Mouse (Mus musculus): ENCODE measurements around the gene Nosip. TPM values are rescaled to one million over a fixed set of nuclear protein-coding genes. Genes with fewer than 3 reads are reported as not detected.
"Not testable (repeated sequence)": the region's sequence is repeated elsewhere in the genome, so short reads cannot be mapped to it uniquely, and the experiment has no call there.

The Nosip gene
- polyA plus RNA-seq, 1 experiment, result 12.5 TPM

GRCm38 (mm10) chr7:45019031-45019571, 43.1 kb upstream of the Nosip start:
- no peak overlapping the region for H3K4me3 ChIP-seq (replicated peaks)
- no peaks in the 10 kb centered on the region for H3K9me3 ChIP-seq (ENCODE audit: control insufficient read depth, low read length)
- TF ChIP-seq GATA1 (IDR thresholded peaks at IDR 0.05; ENCODE audit: low read length), result no peak
- no peak for TF ChIP-seq TAL1 (IDR thresholded peaks at IDR 0.05; ENCODE audit: low read length)
- peaks cover 3% of the 10 kb centered on the region for H3K36me3 ChIP-seq (ENCODE audit: control insufficient read depth)
- peaks cover 45% of the 10 kb centered on the region for H3K4me1 ChIP-seq (ENCODE audit: control insufficient read depth)
- peaks cover 39% of the 10 kb centered on the region for H3K27me3 ChIP-seq (ENCODE audit: control insufficient read depth)

GRCm38 (mm10) chr7:45020225-45020624, 42.0 kb upstream of the Nosip start:
- Histone ChIP-seq H3K9me3 (ENCODE audit: control insufficient read depth, low read length) (no peaks in the 10 kb centered on the region), H3K4me1 (ENCODE audit: control insufficient read depth) (peaks cover 44% of the 10 kb centered on the region), H3K36me3 (ENCODE audit: control insufficient read depth) (no peaks in the 10 kb centered on the region), H3K27me3 (ENCODE audit: control insufficient read depth) (peaks cover 39% of the 10 kb centered on the region), H3K4me3 (replicated peaks) (no peak overlapping the region)
- no peak for TF ChIP-seq TAL1 (IDR thresholded peaks at IDR 0.05; ENCODE audit: low read length)
- TF ChIP-seq GATA1 (IDR thresholded peaks at IDR 0.05; ENCODE audit: low read length), result no peak

- not testable (repeated sequence) for H3K4me3 ChIP-seq (replicated peaks); H3K9me3 ChIP-seq (ENCODE audit: control insufficient read depth, low read length)
- H3K27me3 ChIP-seq (ENCODE audit: control insufficient read depth), result peaks cover 31% of the 10 kb centered on the region
- peaks cover 46% of the 10 kb centered on the region for H3K4me1 ChIP-seq (ENCODE audit: control insufficient read depth)
- peaks cover 20% of the 10 kb centered on the region for H3K36me3 ChIP-seq (ENCODE audit: control insufficient read depth)
Observed at GRCm38 (mm10) chr7:45023711-45024110, 38.5 kb upstream of the Nosip start.

- Histone ChIP-seq H3K36me3 (ENCODE audit: control insufficient read depth) (peaks cover 26% of the 10 kb centered on the region), H3K9me3 (ENCODE audit: control insufficient read depth, low read length) (no peaks in the 10 kb centered on the region), H3K27me3 (ENCODE audit: control insufficient read depth) (peaks cover 23% of the 10 kb centered on the region), H3K4me1 (ENCODE audit: control insufficient read depth) (peaks cover 46% of the 10 kb centered on the region), H3K4me3 (replicated peaks) (no peak overlapping the region)
- TF ChIP-seq TAL1 (IDR thresholded peaks at IDR 0.05; ENCODE audit: low read length), result no peak
- TF ChIP-seq GATA1 (IDR thresholded peaks at IDR 0.05; ENCODE audit: low read length), result no peak
Observed at GRCm38 (mm10) chr7:45024281-45025248, 37.7 kb upstream of the Nosip start.

GRCm38 (mm10) chr7:45025601-45026220, 36.5 kb upstream of the Nosip start:
- Histone ChIP-seq H3K4me3 (replicated peaks) (no peak overlapping the region), H3K27me3 (ENCODE audit: control insufficient read depth) (peaks cover 11% of the 10 kb centered on the region), H3K36me3 (ENCODE audit: control insufficient read depth) (peaks cover 38% of the 10 kb centered on the region), H3K9me3 (ENCODE audit: control insufficient read depth, low read length) (no peaks in the 10 kb centered on the region), H3K4me1 (ENCODE audit: control insufficient read depth) (peaks cover 57% of the 10 kb centered on the region)
- TF ChIP-seq TAL1 (IDR thresholded peaks at IDR 0.05; ENCODE audit: low read length) (no peak), GATA1 (IDR thresholded peaks at IDR 0.05; ENCODE audit: low read length) (no peak)

- H3K9me3 ChIP-seq (ENCODE audit: control insufficient read depth, low read length), result no peaks in the 10 kb centered on the region
- H3K27me3 ChIP-seq (ENCODE audit: control insufficient read depth), result peaks cover 6% of the 10 kb centered on the region
- peaks cover 43% of the 10 kb centered on the region for H3K36me3 ChIP-seq (ENCODE audit: control insufficient read depth)
- TF ChIP-seq TAL1 (IDR thresholded peaks at IDR 0.05; ENCODE audit: low read length), result no peak
- no peak for TF ChIP-seq GATA1 (IDR thresholded peaks at IDR 0.05; ENCODE audit: low read length)
- H3K4me1 ChIP-seq (ENCODE audit: control insufficient read depth), result peaks cover 59% of the 10 kb centered on the region
- H3K4me3 ChIP-seq (replicated peaks), result no peak overlapping the region
Observed at GRCm38 (mm10) chr7:45026256-45026655, 36.0 kb upstream of the Nosip start.

- Histone ChIP-seq H3K9me3 (ENCODE audit: control insufficient read depth, low read length) (no peaks in the 10 kb centered on the region), H3K36me3 (ENCODE audit: control insufficient read depth) (peaks cover 53% of the 10 kb centered on the region), H3K27me3 (ENCODE audit: control insufficient read depth) (no peaks in the 10 kb centered on the region), H3K4me3 (replicated peaks) (no peak overlapping the region), H3K4me1 (ENCODE audit: control insufficient read depth) (peaks cover 59% of the 10 kb centered on the region)
- no peak for TF ChIP-seq GATA1 (IDR thresholded peaks at IDR 0.05; ENCODE audit: low read length)
- TF ChIP-seq TAL1 (IDR thresholded peaks at IDR 0.05; ENCODE audit: low read length), result no peak
Observed at GRCm38 (mm10) chr7:45027761-45028160, 34.5 kb upstream of the Nosip start.

- peaks cover 57% of the 10 kb centered on the region for H3K36me3 ChIP-seq (ENCODE audit: control insufficient read depth)
- H3K9me3 ChIP-seq (ENCODE audit: control insufficient read depth, low read length), result no peaks in the 10 kb centered on the region
- H3K4me3 ChIP-seq (replicated peaks), result peak overlapping the region; percentile 34
- H3K4me1 ChIP-seq (ENCODE audit: control insufficient read depth), result peaks cover 59% of the 10 kb centered on the region
- no peaks in the 10 kb centered on the region for H3K27me3 ChIP-seq (ENCODE audit: control insufficient read depth)
- TF ChIP-seq TAL1 (IDR thresholded peaks at IDR 0.05; ENCODE audit: low read length) (no peak), GATA1 (IDR thresholded peaks at IDR 0.05; ENCODE audit: low read length) (no peak)
Observed at GRCm38 (mm10) chr7:45028351-45028750, 33.9 kb upstream of the Nosip start.

- Histone ChIP-seq H3K36me3 (ENCODE audit: control insufficient read depth) (peaks cover 74% of the 10 kb centered on the region), H3K9me3 (ENCODE audit: control insufficient read depth, low read length) (no peaks in the 10 kb centered on the region), H3K27me3 (ENCODE audit: control insufficient read depth) (no peaks in the 10 kb centered on the region), H3K4me1 (ENCODE audit: control insufficient read depth) (peaks cover 51% of the 10 kb centered on the region), H3K4me3 (replicated peaks) (no peak overlapping the region)
- TF ChIP-seq GATA1 (IDR thresholded peaks at IDR 0.05; ENCODE audit: low read length), result no peak
- no peak for TF ChIP-seq TAL1 (IDR thresholded peaks at IDR 0.05; ENCODE audit: low read length)
Observed at GRCm38 (mm10) chr7:45029995-45030394, 32.2 kb upstream of the Nosip start.
